Mouse (Mus musculus) adipose tissue, adult 10 weeks (tissue): ENCODE data around the gene Peg12. TPM values are rescaled to one million over a fixed set of nuclear protein-coding genes. Genes with fewer than 3 reads are reported as not detected.

Experiments used
- polyA plus RNA-seq: library from polyadenylated mRNA; stranded (reverse); fragments of 350-450 nt; fragmentation: Illumina TruSeq; extraction: RNeasy Lipid Tissue Mini Kit (QIAGEN cat#74804); gene quantifications from one replicate; pipeline ENCODE4 v1.2.3, GENCODE M21; 2014; ENCODE audit warnings: low read depth, low replicate concordance

Gene Peg12
- polyA plus RNA-seq: 0.47 TPM

DNA sequence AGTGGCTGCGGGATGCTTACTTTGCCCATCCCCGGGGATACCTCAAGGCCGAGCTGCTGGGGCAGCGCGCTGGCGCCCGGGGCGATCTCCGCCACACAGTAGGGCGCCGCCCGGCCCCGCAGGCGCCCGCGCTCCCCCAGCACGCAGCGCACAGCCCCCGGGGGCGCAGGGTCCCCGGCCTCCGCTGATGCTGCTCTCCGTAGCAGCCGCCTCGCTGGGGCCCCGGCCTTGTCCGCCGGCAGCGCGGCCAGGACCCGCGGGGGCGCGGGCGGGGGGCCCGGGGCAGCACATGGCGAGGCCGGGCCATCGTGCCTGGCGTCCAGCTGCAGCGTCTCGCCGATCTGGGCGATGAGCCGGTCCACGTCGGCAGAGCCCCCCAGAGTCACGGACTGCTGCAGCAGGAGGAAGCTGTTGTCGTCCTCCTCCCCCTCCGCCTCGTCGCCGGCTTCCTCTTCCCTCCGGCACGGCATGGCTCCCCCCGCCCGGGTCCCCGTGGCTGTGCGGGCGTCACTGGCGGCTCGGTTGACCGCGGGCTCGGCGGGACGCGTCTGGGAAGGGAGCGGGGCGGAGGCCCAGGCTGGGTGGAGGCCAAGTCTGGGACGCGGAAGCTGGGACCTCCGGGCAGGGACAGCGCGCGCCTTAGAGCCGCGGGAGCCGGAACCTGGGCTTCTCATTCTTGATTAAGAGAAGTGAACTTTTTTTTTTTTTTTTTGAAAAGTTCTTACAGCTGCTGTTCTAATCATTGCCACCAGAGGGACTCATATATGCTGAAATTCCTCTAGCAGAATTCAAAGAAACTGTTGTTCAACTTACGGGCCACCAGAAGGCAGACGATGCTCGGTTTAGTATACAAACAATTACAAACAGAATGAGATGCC lies at the start of gene Peg12:
TSS of gene Peg12 (minus strand) at position 633 of the 878 bp plus-strand sequence.

DNA sequence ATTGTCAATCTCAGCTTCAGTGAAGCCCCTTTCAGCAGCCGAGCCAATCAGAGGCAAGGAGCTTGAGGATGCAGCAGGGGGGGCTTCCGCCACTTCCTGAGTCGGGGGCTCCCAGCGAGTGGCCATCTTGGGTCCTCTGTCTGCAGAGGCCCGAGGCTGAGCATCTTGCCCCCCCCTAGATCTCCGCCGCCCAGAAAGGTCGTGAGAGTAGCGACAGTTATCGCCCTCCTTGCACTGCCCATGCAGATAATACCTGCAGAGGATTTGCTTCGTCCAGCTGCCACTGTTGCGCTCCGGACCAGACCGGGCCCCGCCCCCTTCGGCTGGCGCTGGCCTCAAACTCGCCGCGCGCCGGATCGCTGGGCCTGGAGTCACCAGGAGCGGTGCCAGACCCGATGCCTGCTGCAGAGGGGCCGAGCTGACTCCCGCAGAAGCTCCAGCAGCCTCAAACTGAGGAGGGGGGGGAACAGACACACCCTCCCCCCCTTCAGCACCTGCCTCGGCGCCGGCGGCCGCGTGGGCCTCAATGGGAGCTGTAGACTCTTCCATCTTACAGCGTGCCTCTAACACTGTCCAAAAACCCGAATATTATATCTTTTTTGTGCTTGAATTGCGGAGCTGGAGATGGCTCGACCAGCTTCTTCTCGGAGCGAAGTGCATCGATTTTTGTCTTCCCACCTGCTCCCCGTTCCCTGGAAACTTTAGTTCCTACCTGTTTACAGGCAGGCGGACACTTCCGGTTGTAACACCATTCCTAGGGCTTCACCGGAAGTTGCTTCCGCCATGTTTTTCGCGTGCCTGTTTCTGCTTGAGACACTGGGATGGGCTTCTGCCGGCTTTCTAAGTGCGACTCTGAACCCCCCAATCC lies 44.6 kb downstream of the Peg12 start, which contains the start of gene Mkrn3:
TSS of gene Mkrn3 (minus strand) at position 647 of the 868 bp plus-strand sequence.

Other genes starting within 250 kb of the Peg12 start
- gene Ndn, start 117.9 kb downstream of the Peg12 start, polyA plus RNA-seq: 9.1 TPM
- gene Magel2, start 87.5 kb downstream of the Peg12 start, polyA plus RNA-seq: not detected
- gene Mkrn3, start 44.4 kb downstream of the Peg12 start, polyA plus RNA-seq: 1.7 TPM